Mouse (Mus musculus): ENCODE data around the gene Nxpe3. TPM values are rescaled to one million over a fixed set of nuclear protein-coding genes. Genes with fewer than 3 reads are reported as not detected.
"Not testable (repeated sequence)": the region's sequence is repeated elsewhere in the genome, so short reads cannot be mapped to it uniquely, and the experiment has no call there.

Nxpe3 gene
- total and polyA plus RNA-seq, 2 experiments from 2014 or later: 1.2 to 1.8 TPM

DNA sequence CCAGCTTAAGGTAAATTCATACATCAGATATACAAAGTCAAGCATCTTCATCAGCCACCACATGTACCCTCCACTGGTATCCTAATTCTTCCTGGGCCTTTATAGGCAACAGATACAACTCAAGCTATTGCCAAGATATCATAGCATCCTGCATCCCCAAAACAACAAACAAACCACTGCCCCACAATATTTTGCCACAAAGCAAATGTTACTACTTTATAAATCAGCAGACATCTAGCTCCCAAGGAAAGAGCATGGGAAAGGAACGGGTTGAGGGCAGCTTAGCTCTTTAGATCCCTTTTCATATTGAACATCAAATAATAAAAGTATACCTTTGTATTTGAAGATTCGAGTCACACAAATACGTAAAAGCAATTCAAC is 57.0 kb downstream of the Nxpe3 start:
- peak; percentile 32 for DNase-seq
- peak overlapping the region; percentile 70; the same call in 1 of the 2 replicates for H3K27ac ChIP-seq (ENCODE audit: low read depth, low read length)
- H3K4me3 ChIP-seq (ENCODE audit: low read depth, low read length): peak overlapping the region; percentile 64
- TF ChIP-seq CTCF (IDR thresholded peaks at IDR 0.05; ENCODE audit: low read depth): no peak
- H3K4me2 ChIP-seq (ENCODE audit: low read depth): peak overlapping the region; percentile 61
- H3K36me3 ChIP-seq (ENCODE audit: insufficient read depth): no peaks in the 10 kb centered on the region
- peak overlapping the region; percentile 67 for H3K9ac ChIP-seq
- 3% methylated on average over 3 of the region's 3 CpGs for WGBS
- no peak for ATAC-seq
- no peaks in the 10 kb centered on the region for H3K9me3 ChIP-seq (ENCODE audit: low read length)
- H3K4me1 ChIP-seq (ENCODE audit: insufficient read depth): 0 out of 2 replicates have a peak, but pooled peaks cover 4% of the 10 kb centered on the region
- no peaks in the 10 kb centered on the region for H3K27me3 ChIP-seq (ENCODE audit: insufficient read depth, low read length)

DNA sequence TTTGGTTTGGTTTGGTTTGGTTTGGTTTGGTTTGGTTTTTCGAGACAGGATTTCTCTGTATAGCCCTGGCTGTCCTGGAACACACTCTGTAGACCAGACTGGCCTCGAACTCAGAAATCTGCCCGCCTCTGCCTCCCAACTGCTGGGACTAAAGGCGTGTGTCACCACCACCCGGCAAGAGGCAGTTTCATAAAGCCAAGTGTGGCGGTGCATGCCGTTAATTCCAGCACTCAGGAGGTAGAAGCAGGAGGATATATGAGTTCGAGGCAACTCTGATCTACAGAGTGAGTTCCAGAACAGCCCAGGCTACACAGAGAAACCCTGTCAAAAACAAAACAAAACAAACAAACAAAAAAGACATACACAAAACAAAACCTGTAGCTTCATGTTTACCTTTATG is 57.4 kb downstream of the Nxpe3 start:
- H3K27me3 ChIP-seq (ENCODE audit: insufficient read depth, low read length); DNase-seq; H3K36me3 ChIP-seq (ENCODE audit: insufficient read depth); H3K9me3 ChIP-seq (ENCODE audit: low read length); H3K27ac ChIP-seq (ENCODE audit: low read depth, low read length); H3K9ac ChIP-seq; H3K4me1 ChIP-seq (ENCODE audit: insufficient read depth); ATAC-seq; H3K4me3 ChIP-seq (ENCODE audit: low read depth, low read length): not testable (repeated sequence)
- H3K4me2 ChIP-seq (ENCODE audit: low read depth): peak overlapping the region; percentile 61; the same call in 1 of the 2 replicates
- 90% methylated on average over 8 of the region's 8 CpGs for WGBS

DNA sequence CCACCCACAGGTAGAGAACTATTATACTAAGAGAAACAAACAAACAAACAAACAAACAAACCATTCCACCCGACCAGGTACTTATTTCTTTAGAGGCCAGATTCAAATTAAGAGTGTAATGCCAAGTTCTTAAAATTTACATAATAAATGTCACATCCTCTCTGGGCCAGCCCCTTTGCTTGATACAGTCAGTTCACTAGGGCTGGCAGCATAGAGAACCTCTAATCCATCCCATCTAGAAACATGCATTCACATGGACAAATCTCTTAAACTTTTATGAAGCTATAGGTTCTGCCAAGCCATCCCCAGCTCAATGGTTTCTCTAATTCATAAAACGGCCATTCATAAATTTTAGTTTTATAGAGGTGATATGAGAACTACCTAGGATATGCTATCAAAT is 57.9 kb downstream of the Nxpe3 start:
- Histone ChIP-seq H3K9ac (no peak overlapping the region), H3K4me2 (ENCODE audit: low read depth) (no peak overlapping the region), H3K4me1 (ENCODE audit: insufficient read depth) (0 out of 2 replicates have a peak, but pooled peaks cover 4% of the 10 kb centered on the region), H3K9me3 (ENCODE audit: low read length) (no peaks in the 10 kb centered on the region), H3K27ac (ENCODE audit: low read depth, low read length) (no peak overlapping the region), H3K27me3 (ENCODE audit: insufficient read depth, low read length) (no peaks in the 10 kb centered on the region), H3K36me3 (ENCODE audit: insufficient read depth) (no peaks in the 10 kb centered on the region), H3K4me3 (ENCODE audit: low read depth, low read length) (no peak overlapping the region)
- TF ChIP-seq CTCF (IDR thresholded peaks at IDR 0.05; ENCODE audit: low read depth): no peak
- 75% methylated on average over 2 of the region's 2 CpGs for WGBS
- DNase-seq: no peak
- no peak for ATAC-seq

DNA sequence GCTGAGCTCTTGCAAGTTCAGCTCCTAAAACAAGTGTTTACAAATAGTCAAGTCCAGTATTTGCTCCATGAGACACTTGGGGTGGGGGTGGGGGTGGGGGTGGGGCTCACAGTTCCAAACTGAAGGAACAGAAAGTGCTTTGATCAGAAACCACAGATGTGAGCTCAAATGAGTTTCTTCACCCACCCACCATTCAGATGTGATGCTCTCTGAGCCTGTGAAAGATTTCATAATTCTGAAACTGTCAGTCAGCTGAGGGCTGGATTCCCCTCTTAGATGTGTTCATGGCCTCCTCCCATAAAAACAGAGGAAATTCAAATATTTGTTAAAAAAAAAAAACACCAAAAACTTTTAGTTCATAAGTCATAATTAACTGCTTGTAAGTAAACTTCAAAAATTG is 59.3 kb downstream of the Nxpe3 start:
- ATAC-seq (no peak), DNase-seq (no peak)
- Histone ChIP-seq H3K4me2 (ENCODE audit: low read depth) (no peak overlapping the region), H3K36me3 (ENCODE audit: insufficient read depth) (no peaks in the 10 kb centered on the region), H3K4me1 (ENCODE audit: insufficient read depth) (0 out of 2 replicates have a peak, but pooled peaks cover 4% of the 10 kb centered on the region), H3K9ac (no peak overlapping the region), H3K9me3 (ENCODE audit: low read length) (no peaks in the 10 kb centered on the region), H3K27me3 (ENCODE audit: insufficient read depth, low read length) (no peaks in the 10 kb centered on the region), H3K4me3 (ENCODE audit: low read depth, low read length) (no peak overlapping the region), H3K27ac (ENCODE audit: low read depth, low read length) (no peak overlapping the region)
- TF ChIP-seq CTCF (IDR thresholded peaks at IDR 0.05; ENCODE audit: low read depth): no peak

DNA sequence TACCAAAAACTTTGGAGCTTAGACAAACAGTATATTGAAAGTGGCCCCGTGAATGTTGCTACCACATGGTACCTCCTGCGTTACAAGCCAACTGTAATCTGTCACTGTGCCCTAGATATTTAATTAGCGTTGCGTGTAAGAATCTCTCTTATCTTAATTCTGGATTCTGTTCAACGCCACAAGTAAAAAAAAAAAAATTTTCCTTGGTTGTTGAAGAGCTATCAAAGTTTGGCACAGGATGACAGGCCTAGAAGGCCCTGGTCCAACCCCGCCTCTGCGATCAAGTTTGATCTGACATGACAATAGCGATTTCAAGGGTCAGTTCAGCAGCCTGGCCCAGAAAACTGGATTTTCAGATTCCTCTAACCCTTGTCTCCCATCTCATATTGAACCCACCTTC is 62.5 kb downstream of the Nxpe3 start:
- H3K36me3 ChIP-seq (ENCODE audit: insufficient read depth): no peaks in the 10 kb centered on the region
- no peak overlapping the region for H3K4me2 ChIP-seq (ENCODE audit: low read depth)
- H3K9ac ChIP-seq: no peak overlapping the region
- no peak for ATAC-seq
- H3K4me3 ChIP-seq (ENCODE audit: low read depth, low read length): no peak overlapping the region
- WGBS: 73% methylated on average over 8 of the region's 8 CpGs
- no peaks in the 10 kb centered on the region for H3K9me3 ChIP-seq (ENCODE audit: low read length)
- no peaks in the 10 kb centered on the region for H3K4me1 ChIP-seq (ENCODE audit: insufficient read depth)
- TF ChIP-seq CTCF (IDR thresholded peaks at IDR 0.05; ENCODE audit: low read depth): no peak
- no peaks in the 10 kb centered on the region for H3K27me3 ChIP-seq (ENCODE audit: insufficient read depth, low read length)
- no peak for DNase-seq
- H3K27ac ChIP-seq (ENCODE audit: low read depth, low read length): no peak overlapping the region

DNA sequence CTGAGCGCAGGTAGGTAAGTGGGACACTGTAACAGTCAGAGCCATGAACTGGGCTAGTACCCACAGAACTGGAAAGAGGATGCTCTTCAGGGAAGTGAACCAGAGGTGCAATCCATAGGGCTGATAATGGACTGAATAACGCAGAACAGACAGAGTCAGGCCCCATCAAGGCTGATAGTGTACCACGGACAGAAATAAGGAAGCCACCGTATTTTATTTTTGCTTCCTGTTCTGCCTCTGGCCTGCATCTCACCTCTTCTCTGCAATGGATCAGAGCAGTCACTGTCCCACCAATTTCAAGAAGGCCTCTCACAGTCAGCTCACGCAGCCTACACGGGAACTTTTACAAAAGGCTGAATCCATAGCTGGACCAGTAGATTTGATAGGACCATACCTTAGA is 63.0 kb downstream of the Nxpe3 start:
- no peak overlapping the region for H3K27ac ChIP-seq (ENCODE audit: low read depth, low read length)
- no peaks in the 10 kb centered on the region for H3K36me3 ChIP-seq (ENCODE audit: insufficient read depth)
- no peaks in the 10 kb centered on the region for H3K27me3 ChIP-seq (ENCODE audit: insufficient read depth, low read length)
- no peaks in the 10 kb centered on the region for H3K4me1 ChIP-seq (ENCODE audit: insufficient read depth)
- ATAC-seq: no peak
- H3K9ac ChIP-seq: no peak overlapping the region
- H3K4me3 ChIP-seq (ENCODE audit: low read depth, low read length): no peak overlapping the region
- DNase-seq: no peak
- TF ChIP-seq CTCF (IDR thresholded peaks at IDR 0.05; ENCODE audit: low read depth): no peak
- no peaks in the 10 kb centered on the region for H3K9me3 ChIP-seq (ENCODE audit: low read length)
- no peak overlapping the region for H3K4me2 ChIP-seq (ENCODE audit: low read depth)
- 95% methylated on average over 6 of the region's 6 CpGs for WGBS

DNA sequence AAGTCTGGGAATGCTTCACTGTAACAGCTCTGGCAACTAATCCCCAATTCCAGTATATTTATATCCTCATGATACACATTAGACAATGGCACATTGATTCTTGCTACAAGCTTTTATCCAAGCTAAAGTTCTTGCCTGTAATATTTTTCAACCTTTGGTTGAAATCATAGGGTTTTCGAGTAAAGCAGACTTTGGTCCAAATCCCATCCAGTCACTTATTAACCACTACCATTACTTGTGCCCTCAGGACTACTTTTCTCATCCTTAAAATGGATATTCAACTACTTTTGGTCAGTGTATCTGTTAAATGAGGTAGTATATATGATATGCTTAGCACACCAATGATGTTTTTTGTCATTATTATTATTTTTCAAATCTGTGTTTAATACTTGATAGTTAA is 63.6 kb downstream of the Nxpe3 start:
- no peak overlapping the region for H3K9ac ChIP-seq
- TF ChIP-seq CTCF (IDR thresholded peaks at IDR 0.05; ENCODE audit: low read depth): no peak
- no peak overlapping the region for H3K27ac ChIP-seq (ENCODE audit: low read depth, low read length)
- H3K4me1 ChIP-seq (ENCODE audit: insufficient read depth): no peaks in the 10 kb centered on the region
- H3K4me2 ChIP-seq (ENCODE audit: low read depth): no peak overlapping the region
- 93% methylated on average over 1 of the region's 1 CpGs for whole genome bisulfite sequencing
- H3K9me3 ChIP-seq (ENCODE audit: low read length): no peaks in the 10 kb centered on the region
- ATAC-seq: no peak
- H3K4me3 ChIP-seq (ENCODE audit: low read depth, low read length): no peak overlapping the region
- no peaks in the 10 kb centered on the region for H3K36me3 ChIP-seq (ENCODE audit: insufficient read depth)
- no peaks in the 10 kb centered on the region for H3K27me3 ChIP-seq (ENCODE audit: insufficient read depth, low read length)
- DNase-seq: no peak
